Mouse (Mus musculus) embryo, embryonic 9.5 days (tissue): ENCODE results near the gene AC109138.7.
A peak's percentile ranks its signal among the peaks of the same experiment; 100 is the strongest.

Source experiments
- DNase-seq: peaks from one replicate; pipeline ENCODE4 v3.0.0-alpha.2; 2017; ENCODE audit errors: extremely low spot score

The AC109138.7 gene

GRCm38 (mm10) chr19:4217140-4217539, 3.0 kb downstream of the AC109138.7 start:
- DNase-seq, result no peak

GRCm38 (mm10) chr19:4217855-4218254, 3.7 kb downstream of the AC109138.7 start:
- DNase-seq, result no peak

GRCm38 (mm10) chr19:4218293-4218692, 4.1 kb downstream of the AC109138.7 start:
- no peak for DNase-seq

GRCm38 (mm10) chr19:4218784-4219183, 4.6 kb downstream of the AC109138.7 start:
- DNase-seq, result no peak

- no peak for DNase-seq
Observed at GRCm38 (mm10) chr19:4219943-4220342, 5.8 kb downstream of the AC109138.7 start.

- no peak for DNase-seq
Observed at GRCm38 (mm10) chr19:4220416-4220815, 6.3 kb downstream of the AC109138.7 start.

- no peak for DNase-seq
Observed at GRCm38 (mm10) chr19:4220957-4221743, 7.0 kb downstream of the AC109138.7 start.

- DNase-seq, result no peak
Observed at GRCm38 (mm10) chr19:4222165-4222564, 8.0 kb downstream of the AC109138.7 start.

GRCm38 (mm10) chr19:4226779-4227178, 12.6 kb downstream of the AC109138.7 start:
- no peak for DNase-seq

GRCm38 (mm10) chr19:4227446-4227845, 13.3 kb downstream of the AC109138.7 start:
- no peak for DNase-seq

GRCm38 (mm10) chr19:4227894-4228678, 13.9 kb downstream of the AC109138.7 start:
- DNase-seq, result peak; percentile 80

- DNase-seq, result no peak
Observed at GRCm38 (mm10) chr19:4228891-4229290, 14.7 kb downstream of the AC109138.7 start.

GRCm38 (mm10) chr19:4229451-4230076, 15.4 kb downstream of the AC109138.7 start:
- no peak for DNase-seq

- DNase-seq, result no peak
Observed at GRCm38 (mm10) chr19:4230415-4230814, 16.3 kb downstream of the AC109138.7 start.

GRCm38 (mm10) chr19:4231253-4232185, 17.4 kb downstream of the AC109138.7 start, which contains the start of gene Pold4:
TSS of gene Pold4 (plus strand) at chr19:4231899.
- DNase-seq, result peak; percentile 89

- no peak for DNase-seq
Observed at GRCm38 (mm10) chr19:4232186-4232572, 18.0 kb downstream of the AC109138.7 start.

GRCm38 (mm10) chr19:4232651-4233050, 18.5 kb downstream of the AC109138.7 start:
- DNase-seq, result no peak

- no peak for DNase-seq
Observed at GRCm38 (mm10) chr19:4234548-4234947, 20.4 kb downstream of the AC109138.7 start.

- DNase-seq, result peak; percentile 36
Observed at GRCm38 (mm10) chr19:4240247-4240668, 26.1 kb downstream of the AC109138.7 start.

GRCm38 (mm10) chr19:4242416-4242815, 28.3 kb downstream of the AC109138.7 start:
- DNase-seq, result no peak

- no peak for DNase-seq
Observed at GRCm38 (mm10) chr19:4244775-4245174, 30.6 kb downstream of the AC109138.7 start.
